Mouse (Mus musculus): ENCODE measurements around the gene Eif3i. TPM values are rescaled to one million over a fixed set of nuclear protein-coding genes. Genes with fewer than 3 reads are reported as not detected.

Eif3i gene
- total RNA-seq, 2 experiments from 2014 or later, result 149 to 151 TPM

Small RNAs within 50 kb of the gene (microRNA-seq; reads per million reads assigned to microRNA genes)
- 0 reads per million in 2 experiments for gene Mir8119

Other genes starting within 250 kb of the Eif3i start
- gene Zbtb8a, start 222.5 kb downstream of the Eif3i start, total RNA-seq (2021), result 1 to 10 TPM; 2.9 to 4.7 TPM
- not detected for gene Zbtb8b, start 159.8 kb downstream of the Eif3i start, total RNA-seq (2021)
- gene Bsdc1, start 139.1 kb downstream of the Eif3i start, total RNA-seq (2021), result 10 to 100 TPM; 24.7 to 32.4 TPM
- not detected for gene Tssk3, start 109.6 kb downstream of the Eif3i start, total RNA-seq (2021)
- not detected for gene Fam229a, start 109.5 kb downstream of the Eif3i start, total RNA-seq (2021)
- gene Marcksl1, start 87.1 kb downstream of the Eif3i start, total RNA-seq (2021), result 10 to 100 TPM; 24.4 to 31.8 TPM
- gene Hdac1, start 57.9 kb downstream of the Eif3i start, total RNA-seq (2021), result 10 to 100 TPM; 23.9 to 29.8 TPM
- gene Lck, start 27.0 kb downstream of the Eif3i start, total RNA-seq (2021), result under 1 TPM in 1 of 2 experiments, not detected in 1; 0.59 TPM
- gene Fam167b, start 22.1 kb downstream of the Eif3i start, total RNA-seq (2021), result 1 to 10 TPM in 1 of 2 experiments, under 1 TPM in 1; 0.80 to 1.3 TPM
- gene Tmem234, start within 50 bp of the Eif3i start, total RNA-seq (2021), result 10 to 100 TPM; 42.3 to 47.0 TPM
- gene Dcdc2b, start 13.6 kb upstream of the Eif3i start, total RNA-seq (2021), result 1 to 10 TPM in 1 of 2 experiments, under 1 TPM in 1; 0.61 to 2.6 TPM
- 10 to 100 TPM; 12.7 to 14.6 TPM for gene Iqcc, start 18.5 kb upstream of the Eif3i start, total RNA-seq (2021)
- 10 to 100 TPM; 59.5 to 60.6 TPM for gene Ccdc28b, start 23.3 kb upstream of the Eif3i start, total RNA-seq (2021)
- 10 to 100 TPM; 31.6 to 37.5 TPM for gene Txlna, start 40.4 kb upstream of the Eif3i start, total RNA-seq (2021)
- 10 to 100 TPM; 56.4 to 63.3 TPM for gene Kpna6, start 72.1 kb upstream of the Eif3i start, total RNA-seq (2021)
- 1 to 10 TPM; 3.7 to 6.7 TPM for gene Tmem39b, start 96.2 kb upstream of the Eif3i start, total RNA-seq (2021)
- 10 to 100 TPM; 47.0 to 58.8 TPM for gene Khdrbs1, start 141.7 kb upstream of the Eif3i start, total RNA-seq (2021)
- gene Ptp4a2, start 210.6 kb upstream of the Eif3i start, total RNA-seq (2021), result 100 to 1,000 TPM; 572 to 625 TPM